Mouse (Mus musculus): Measurements from ENCODE around the gene Coq9.
"Not testable (repeated sequence)": the region's sequence is repeated elsewhere in the genome, so short reads cannot be mapped to it uniquely, and the experiment has no call there.

GRCm38 (mm10) chr8:94854761-94855160 is 16.6 kb downstream of the Coq9 start:
- not testable (repeated sequence) for TF ChIP-seq CTCF (IDR thresholded peaks at IDR 0.05; ENCODE audit: insufficient read depth, low read length); POLR2A (IDR thresholded peaks at IDR 0.05; ENCODE audit: borderline replicate concordance, extremely low read depth, low read depth, low read length)
